Mouse (Mus musculus) heart, postnatal 4 days (tissue): Measurements from ENCODE around the gene Phf12. TPM values are rescaled to one million over a fixed set of nuclear protein-coding genes. Genes with fewer than 3 reads are reported as not detected.

Source experiments
- DNase-seq: peaks from one replicate; pipeline ENCODE4 v3.0.0; 2021
- total RNA-seq, 2 experiments: library from RNA; stranded (reverse); gene quantifications; 2 replicates each; pipeline ENCODE4 v1.2.3; 2021

Gene Phf12
- total RNA-seq, 2 experiments from 2014 or later, result 42.3 to 43.2 TPM

DNA sequence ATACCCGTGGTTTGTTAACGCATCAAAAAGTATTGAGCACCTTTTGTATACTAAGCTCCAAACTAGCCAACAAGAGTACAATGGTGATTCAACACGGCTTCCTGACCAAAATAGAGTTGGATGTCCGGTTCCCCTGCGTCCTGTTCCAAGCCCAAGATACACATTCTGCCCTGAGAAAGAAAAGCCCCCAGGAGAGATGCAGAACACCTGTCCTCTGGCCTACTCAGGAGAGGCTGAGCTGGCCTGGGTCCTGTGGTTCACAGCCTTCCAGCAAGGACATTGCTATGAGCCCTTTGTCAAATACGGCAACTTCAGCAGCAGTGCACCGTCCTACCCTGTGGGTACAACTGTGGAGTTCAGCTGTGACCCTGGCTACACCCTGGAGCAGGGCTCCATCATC, 9.0 kb upstream of the Phf12 start:
- no peak for DNase-seq

DNA sequence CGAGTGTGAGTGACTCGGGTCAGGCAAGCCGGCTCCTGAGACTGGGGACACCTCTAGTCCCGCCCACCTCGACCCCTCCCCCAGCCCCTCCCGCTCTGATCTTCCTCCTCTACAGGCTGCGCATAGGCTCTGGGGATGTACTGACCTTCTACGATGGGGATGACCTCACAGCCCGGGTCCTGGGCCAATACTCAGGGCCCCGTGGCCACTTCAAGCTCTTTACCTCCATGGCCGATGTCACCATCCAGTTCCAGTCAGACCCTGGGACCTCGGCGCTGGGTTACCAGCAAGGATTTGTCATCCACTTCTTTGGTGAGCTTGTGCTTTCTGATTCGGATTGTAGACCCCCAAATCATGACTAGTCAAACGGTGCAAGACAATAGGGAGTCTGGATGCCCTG, 8.2 kb upstream of the Phf12 start:
- no peak for DNase-seq

DNA sequence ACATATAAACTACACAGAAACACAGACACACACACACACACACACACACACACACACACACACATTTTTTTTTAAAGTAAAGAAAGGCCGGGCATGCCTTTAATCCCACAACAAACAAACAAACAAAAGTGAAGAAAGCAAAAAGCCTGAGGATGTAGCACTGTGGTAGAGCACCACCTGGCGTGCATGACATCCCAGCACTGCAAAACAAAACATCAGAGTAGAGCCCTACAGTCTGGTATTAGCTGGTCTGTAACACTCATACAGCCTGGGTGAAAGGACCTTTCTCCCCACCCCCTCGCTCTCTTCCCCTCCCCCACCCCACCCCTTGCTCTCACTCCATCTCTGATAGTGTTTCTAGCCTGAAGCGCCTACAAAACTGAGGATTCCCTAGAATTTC, 6.7 kb upstream of the Phf12 start:
- no peak for DNase-seq

DNA sequence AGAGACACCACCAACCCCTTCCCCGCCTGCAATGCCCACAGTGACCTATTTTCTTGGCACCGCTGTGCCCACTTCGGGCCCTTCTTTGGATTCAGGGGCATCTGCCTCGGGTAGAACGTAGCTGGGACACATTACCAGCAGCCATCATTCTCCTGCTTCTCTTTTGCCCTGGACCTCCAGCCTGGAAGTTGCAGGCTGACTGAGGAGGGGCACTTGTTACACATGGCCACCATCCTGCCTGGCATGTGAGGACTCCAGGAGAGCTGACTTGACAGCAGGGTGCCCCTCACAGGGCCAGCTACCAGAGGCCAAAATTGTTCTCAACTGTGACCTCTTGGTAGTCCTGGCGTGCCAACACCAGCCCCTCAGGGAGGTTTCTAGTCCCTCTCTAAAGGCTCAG, 4.4 kb upstream of the Phf12 start:
- no peak for DNase-seq

DNA sequence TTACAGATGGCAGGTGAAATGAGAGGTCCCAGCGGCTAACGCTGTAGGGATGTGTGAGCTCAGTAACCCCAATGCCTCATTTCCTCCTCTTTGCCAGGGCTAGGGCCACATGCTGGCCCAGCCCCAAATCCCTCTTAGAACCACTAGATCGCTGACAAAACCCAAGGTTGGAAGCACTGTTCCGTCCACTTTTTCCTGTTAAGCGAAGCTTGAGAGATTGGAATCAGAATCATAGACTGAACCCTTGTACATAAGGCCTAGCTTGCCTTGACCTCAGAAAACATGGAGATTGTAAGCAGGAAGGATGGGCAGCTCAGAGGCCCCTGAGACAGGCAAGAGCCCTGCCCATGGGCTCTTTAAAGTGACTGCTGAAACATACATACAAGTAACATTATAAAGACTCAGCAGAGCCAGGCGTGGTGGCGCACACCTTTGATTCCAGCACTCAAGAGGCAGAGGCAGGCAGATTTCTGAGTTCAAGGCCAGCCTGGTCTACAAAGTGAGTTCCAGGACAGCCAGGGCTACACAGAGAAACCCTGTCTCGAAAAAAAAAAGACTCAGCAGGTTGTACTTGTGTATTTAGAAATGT, 3.2 kb upstream of the Phf12 start:
- no peak for DNase-seq

DNA sequence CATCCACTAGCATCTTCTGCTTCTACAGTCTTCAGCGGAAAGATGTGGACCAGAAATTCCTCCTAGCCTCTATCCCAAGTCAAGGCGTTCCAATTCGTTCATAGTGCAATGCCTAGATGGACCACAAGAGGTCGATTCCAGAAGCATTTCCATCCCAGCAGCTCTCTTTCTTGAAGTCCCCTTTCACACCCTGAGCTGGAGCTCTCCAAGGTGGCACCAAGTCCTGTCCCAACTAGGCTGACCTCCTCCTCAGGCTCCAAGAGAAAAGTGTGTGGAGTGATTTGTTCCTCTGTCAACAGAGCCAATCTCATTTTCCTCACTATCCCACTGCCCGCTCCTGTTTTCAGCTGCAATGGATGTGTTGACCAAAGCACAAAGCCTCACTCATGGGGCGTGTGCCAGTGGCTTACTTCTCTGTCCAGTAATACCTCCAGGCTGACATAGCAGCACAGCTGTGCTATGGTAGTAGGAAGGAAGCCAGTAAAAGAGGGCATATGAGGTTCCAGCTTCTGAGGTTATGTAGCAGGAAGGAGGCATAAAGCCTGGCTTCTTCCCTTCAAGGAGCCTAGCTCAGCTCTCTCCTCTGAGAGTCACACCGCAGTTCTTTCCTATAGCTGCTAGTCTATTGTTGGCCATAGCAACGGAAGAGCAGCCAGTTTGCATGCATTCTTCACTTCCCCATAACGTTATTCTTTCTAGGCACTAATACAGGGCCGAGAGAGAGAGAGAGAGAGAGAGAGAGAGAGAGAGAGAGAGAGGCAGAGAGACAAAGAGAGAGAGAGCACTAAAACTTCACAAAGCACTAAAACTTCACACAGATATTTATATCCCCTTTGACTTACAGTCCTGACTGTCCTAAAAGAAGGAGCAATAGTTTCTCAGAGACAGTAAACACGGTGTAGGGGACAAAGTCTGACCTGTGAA, 2.0 kb upstream of the Phf12 start:
- peak; percentile 70 for DNase-seq

DNA sequence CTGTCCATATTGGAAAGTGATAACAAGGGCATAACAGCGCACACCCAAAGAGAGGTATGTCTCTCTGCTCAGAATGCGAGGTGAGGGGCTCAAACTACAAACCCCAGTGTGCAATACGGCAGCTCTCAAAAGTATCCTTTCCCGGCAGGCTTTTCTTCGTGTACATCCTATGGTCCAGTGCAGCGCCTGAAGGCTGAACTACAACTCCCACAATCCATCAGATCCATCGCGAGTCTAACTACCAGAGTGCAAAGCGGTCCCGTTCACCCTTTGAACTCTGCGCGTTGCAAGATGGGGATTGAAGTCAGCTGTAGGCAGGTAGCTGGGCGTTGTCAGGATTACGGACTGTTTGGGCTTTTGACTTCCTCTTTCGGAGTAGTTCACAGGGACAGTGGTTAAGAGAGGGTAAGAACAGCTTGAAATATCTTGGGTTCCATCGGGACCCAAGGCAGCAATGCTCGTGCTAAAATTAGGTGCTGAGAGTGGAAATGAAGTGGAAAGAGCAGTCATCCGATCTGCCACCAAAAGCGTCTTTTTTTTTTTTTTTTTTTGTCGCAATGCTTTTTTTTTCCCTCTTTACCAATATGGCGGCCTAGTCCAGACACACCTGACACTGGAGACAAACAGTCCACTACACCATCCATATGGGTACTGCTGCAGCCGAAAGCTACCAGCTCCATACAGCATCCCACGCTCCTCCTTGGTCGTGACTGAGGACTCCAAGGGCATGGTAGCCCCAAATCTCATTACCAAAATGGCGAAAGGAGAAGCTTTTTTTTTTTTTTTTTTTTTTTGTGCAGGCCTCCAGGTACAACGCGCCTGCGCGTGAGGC, 729 bp upstream of the Phf12 start:
- DNase-seq, result peak; percentile 91

DNA sequence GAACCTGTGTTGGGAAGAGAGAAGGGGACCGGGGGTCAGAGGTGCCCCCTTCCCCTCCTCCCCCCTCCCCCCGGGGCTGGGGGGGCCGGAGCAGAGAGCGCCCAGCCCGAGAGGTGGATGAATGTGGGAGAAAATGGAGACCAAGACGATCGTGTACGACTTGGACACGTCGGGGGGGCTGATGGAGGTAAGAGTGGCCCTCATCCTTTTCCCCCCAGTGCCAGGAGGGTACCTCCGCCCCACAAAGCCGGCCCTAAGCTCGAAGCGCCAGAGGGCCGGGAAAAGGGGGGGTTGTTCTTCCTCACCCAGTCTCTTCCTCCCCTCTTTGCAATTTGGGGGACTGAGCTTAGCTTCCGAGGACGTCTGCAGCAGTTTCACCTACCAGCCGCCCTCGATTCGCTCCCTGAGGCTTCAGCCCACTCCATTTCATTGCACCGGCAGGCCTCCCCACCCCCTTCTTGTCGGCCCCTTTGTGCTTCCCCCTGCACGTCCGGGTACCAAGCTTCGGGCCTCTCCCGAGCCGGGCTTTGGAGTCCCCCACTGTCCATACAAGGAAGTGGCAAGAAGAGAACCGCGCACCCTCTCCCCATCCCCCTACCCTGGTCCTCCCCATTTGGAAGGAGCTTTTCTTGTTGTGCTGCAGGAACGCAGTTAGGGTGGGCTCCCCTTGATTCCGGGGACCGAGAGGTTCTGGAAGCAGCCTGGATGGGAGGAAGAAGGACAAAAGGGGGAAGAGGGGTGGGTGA, 810 bp downstream of the Phf12 start:
- peak; percentile 75 for DNase-seq

DNA sequence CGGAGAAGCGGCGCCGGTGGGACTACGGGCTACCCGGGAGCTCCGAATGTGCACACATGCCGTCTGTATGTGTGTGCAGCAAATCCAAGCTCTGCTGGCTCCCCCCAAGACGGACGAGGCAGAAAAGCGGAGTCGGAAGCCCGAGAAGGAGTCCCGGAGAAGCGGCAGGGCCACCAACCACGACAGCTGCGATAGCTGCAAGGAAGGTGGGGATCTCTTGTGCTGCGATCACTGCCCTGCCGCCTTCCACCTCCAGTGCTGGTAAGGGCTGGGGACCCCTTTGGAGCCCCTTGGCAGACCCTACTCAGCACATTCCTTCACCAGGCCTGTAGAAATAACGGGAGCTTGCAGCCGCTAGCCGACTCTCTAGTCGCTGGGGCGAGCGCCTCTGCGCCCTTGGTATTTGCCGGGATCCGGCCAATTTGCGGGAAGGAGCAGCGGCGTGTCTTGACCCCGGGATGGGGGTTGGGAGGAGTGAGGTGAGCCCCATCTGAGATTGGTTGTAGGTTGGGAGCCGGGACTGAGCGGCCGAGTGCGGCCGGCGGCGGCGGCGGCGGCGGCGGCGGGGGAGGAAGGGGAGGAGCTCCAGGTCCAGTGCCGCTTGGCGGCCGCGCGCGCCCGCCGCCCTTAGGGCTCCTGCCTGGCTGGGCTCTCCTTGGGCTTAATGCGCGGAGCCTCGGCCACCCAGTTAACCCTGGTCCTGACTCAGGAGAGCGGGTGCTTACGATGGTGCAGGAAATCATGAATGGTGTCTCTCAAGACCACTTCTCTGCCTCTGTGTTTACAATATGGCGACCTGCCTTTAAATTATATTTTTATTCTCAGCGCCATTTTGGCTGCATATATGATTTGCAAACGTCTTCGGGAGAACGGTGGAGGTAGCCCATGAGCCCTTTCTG, 1.6 kb downstream of the Phf12 start:
- DNase-seq, result peak; percentile 74

DNA sequence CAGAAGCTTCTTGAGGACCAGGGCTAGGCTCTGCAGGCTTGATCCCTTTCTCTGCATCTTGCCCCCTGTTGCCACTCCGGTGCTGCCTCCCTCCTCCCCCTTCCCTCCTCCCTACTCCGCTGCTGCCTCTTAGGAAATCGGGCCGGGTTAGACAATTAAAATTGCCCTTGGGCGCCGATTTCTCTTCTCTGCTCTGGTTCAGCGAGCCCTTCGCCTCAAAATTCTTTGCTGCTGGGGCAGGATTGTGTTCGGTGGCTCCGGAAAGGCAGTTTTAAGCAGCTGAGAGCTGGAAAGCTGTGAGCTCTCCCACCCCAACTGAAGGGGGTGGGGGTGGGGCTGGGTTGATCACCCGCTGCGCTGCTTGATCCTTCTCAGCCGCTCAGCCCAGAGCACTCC, 2.3 kb downstream of the Phf12 start:
- DNase-seq, result peak; percentile 47

DNA sequence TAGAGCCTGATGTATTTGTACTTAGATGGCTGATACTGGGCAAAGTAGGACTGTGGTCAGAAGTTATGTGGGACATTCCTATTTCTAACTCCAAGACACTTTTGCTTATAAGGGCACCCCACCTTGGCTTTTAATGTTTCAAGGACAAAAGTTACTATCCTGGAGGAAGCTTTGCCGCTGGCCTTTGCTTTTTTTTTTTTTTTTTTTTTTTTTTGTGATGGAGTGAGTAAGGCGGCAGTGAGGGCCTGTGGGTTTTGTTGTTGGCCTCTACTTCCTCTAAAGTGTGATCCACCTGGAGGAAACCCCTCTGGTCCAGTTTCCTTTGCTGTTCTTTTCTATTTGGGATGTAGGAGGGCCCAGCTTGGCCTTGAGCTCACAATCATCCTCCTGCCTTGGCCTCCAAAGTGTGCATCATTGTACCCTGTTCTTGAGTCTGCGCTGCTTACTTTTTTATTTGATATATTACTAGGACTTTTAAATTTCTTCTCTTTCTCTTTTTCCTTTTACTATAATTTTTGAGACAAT, 3.0 kb downstream of the Phf12 start:
- DNase-seq, result no peak

DNA sequence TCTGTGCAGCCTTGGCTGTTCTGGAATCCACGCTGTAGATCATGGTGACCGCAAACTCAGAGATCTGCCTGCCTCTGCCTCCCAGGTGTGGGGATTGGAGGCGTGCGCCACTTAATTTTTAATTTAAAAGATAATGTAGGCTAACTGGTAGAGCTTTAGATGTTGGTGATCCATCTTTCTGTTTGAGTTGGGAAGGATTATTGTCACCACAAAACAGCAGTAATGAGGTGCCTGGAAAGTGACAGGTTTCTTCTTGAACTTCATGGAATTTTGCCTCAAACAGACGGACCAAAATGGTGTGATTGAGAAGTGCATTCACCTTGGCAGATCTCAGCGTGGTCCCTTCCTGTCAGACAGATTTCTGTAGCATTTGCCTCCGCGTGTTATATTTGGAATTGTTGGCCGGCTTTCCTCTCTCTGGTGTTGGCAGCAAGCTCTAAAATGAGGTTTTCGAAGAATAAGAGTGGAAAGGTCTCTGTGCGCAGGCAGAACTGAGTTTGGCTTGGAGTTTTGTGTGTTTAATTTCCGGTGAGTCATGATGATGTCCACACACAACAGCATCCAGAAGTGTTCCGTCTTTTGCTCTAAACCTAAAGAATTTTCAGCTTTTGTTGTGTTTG, 6.6 kb downstream of the Phf12 start:
- DNase-seq, result peak; percentile 37

DNA sequence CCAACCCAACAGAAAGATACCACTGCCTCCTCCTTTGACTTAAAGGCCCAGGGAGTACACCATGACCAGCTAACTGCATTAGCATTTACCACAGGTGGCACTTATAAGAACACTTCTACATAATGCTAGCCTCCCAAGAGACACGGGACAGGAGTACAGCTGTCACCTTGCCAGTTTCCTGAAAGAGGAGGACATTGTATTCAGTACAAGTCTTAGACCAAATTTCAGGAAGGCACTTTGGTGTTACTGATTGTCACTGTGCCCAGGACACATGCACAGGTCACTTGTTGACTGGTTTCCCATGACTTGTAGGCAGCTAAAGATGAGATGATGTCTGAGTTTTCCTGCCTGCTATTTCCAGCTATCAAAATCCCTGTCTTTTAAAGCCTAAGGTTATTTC, 13.0 kb downstream of the Phf12 start:
- DNase-seq, result no peak

DNA sequence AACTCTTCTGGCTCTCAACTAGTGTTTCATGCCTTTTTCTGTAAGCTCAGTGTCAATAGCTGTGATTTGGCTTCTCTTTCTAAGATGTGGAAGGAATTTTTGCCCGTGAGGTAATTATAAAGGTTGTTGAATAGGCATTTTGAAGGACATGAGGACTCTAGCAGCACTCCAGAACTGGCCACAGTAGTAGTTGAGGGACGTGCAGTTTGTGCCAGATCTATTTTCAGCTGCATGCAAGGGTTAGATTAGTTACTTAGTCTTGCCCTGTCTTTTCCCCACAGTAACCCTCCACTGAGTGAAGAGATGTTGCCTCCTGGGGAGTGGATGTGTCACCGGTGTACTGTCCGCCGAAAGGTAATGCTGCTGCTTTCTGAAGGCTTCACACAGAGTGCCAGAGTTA, 23.9 kb downstream of the Phf12 start:
- DNase-seq, result peak; percentile 22

DNA sequence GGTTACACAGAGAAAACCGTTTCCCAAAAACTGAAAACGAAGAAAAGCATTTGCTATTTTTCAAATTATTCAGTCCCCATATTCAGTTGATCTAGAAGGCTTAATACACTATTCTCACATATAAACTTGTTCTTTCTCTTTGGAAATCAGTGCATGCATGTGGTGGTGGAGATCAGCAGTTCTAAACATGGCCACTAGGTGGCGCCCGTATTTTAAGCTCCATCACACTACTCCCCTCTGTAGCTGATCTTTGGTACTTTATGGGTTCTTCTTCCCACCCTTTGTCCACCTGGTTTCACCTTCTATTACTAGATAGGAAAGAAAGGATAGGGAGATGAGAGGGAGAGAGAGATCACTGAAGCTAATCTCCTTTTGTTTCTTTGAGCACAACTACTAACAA, 37.1 kb downstream of the Phf12 start:
- DNase-seq, result peak; percentile 80

DNA sequence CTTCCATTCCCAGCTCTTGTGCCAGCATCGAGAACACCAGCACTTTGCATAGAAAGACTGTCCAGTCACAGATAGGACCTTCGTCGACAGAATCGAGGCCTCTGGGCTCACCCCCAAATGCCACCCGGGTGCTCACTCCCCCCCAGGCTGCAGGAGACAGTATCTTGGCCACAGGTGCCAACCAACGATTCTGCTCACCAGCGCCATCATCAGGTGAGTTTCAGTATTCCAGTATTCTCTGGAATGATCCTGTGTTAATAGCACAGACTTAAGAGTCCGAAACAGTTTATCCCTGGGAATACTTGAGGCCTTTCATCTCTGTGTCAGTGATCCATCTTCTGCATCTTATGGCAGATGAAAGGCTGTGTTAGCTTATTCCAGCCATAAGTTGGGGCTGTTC, 41.1 kb downstream of the Phf12 start:
- DNase-seq, result peak; percentile 63

DNA sequence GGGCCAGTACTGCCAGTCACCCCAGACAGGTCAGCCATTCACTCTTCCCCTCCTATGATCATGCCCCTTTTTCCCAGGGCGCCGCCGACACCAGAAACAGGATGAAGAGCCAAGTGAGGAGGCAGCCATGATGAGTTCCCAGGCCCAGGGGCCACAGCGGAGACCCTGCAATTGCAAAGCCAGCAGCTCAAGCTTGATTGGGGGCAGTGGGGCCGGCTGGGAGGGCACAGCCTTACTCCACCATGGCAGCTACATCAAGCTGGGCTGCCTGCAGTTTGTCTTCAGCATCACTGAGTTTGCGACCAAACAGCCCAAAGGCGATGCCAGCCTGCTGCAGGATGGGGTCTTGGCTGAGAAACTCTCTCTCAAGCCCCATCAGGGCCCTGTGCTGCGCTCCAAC, 46.7 kb downstream of the Phf12 start:
- no peak for DNase-seq

DNA sequence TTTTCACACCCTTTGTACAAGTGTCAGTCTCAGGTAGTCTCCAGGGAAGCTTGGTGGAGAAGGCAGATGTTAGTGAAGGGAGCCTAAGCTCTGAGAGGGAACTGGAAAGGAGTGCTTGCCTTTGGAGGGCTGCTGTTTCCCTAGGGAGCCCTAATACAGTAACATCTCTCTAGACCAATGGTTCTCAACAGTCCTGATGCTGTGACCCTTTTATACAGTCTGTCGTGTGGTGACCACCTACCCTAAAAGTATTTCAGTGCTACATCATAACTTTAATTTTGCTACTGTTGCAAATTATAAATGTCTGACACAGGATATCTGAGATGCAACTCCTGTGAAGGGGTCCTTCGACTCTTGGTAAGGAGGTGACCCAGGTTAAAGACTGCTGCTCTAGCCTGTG, 48.0 kb downstream of the Phf12 start:
- DNase-seq, result no peak

DNA sequence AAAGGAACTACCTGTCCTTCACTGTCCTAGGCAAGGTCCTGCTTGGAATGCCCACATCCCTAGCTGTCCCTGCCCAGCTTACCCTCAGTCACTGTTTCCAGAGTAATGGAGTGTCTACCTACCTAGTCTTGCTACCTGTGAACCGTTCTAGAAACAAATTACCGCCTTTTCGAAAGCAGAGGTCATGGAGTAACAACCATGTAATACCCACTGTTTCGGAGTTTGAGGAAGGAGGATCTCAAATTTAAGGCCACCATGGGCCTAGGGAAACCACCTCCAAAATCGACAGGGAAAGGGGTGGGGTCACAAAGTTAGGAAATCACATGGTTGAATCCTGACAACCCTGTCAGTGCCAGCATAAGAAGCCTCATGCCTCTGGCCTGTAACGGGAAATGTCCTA, 48.8 kb downstream of the Phf12 start:
- DNase-seq, result no peak

DNA sequence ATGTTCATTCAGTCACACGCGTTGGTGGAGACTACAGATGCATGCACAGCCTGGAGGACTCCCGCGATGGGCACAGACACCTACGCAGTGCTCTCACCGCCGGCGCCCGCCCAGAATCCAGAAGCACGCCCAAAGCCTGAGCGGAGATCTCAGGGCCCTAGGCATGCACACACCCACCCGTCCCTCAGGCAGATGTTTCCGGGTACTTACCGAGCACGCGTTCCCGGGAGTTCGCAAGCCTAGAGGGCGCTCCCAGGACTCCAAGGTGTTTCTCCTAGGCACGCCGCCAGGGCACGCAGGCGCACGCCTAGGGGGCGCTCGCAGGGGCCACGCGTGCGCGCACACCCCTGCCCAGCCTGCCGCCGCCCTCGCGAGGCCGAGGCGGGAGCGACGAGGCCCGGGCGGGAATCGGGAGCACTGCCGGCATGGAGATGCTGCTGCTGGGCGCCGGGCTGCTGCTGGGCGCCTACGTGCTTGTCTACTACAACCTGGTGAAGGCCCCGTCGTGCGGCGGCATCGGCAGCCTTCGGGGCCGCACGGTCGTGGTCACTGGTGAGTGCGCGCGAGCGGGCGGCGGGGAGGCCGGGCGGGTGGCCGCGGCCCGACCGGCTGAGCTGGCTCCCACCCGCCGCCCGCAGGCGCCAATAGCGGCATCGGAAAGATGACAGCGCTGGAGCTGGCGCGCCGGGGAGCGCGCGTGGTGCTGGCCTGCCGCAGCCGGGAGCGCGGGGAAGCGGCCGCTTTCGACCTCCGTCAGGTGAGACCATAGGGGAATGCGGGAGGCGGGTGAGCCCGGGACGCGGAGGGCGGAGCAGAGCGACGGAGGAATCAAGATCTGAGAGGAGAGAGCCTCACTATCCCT, 49.6 kb downstream of the Phf12 start, which contains the start of gene Dhrs13:
TSS of gene Dhrs13 (plus strand) at position 334 of the 862 bp plus-strand sequence.
- peak; percentile 96 for DNase-seq
